33 mouse cellular contexts compared by ENCODE assay signal in the genomic region with DNA sequence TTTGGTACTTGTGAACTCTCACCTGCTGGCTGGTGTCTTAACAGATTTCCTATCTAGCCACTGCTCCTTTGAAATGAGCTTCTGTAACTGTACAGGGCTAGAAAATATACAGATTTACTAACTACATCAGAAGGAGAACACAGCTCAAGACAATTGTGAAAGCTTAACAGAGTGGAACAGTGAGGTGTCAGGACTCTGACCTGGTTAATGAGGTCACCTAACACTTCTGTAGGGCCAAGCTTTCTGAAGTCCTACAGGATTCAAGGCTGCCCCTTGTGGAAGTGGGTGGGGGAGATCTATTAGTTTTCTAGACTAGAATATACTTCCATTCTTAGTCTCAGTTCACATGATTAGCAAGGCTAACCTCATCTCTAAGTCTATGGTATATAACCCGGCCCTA. TPM values are rescaled to one million over a fixed set of nuclear protein-coding genes. Genes with fewer than 3 reads are reported as not detected.
"Had no signal": no experiment of that assay in that cellular context is flagged by ENCODE, and none has a peak within 500 bp of the region (broad histone marks: within the 10 kb centered on the region; RNA-seq: fewer than 3 reads in every experiment).

No protein-coding gene starts in this region.

- H3K9ac ChIP-seq: limb, embryonic 12.5 days; limb, embryonic 13.5 days; limb, embryonic 15.5 days; liver, embryonic 12.5 days; liver, embryonic 13.5 days; liver, embryonic 14.5 days; liver, embryonic 15.5 days; liver, postnatal 0 days; lung, embryonic 14.5 days; lung, embryonic 15.5 days; midbrain, embryonic 12.5 days; midbrain, embryonic 13.5 days; midbrain, embryonic 15.5 days; neural tube, embryonic 12.5 days; neural tube, embryonic 13.5 days had no signal

- ATAC-seq: liver, embryonic 12.5 days; liver, postnatal 0 days; lung, postnatal 0 days; midbrain, embryonic 13.5 days; midbrain, embryonic 15.5 days; midbrain, embryonic 16.5 days had no signal

- H3K27ac ChIP-seq: limb, embryonic 10.5 days; limb, embryonic 12.5 days; limb, embryonic 13.5 days; limb, embryonic 15.5 days; liver, embryonic 12.5 days; liver, embryonic 13.5 days; liver, embryonic 14.5 days; lung, embryonic 15.5 days; macrophage; midbrain, embryonic 10.5 days; midbrain, embryonic 12.5 days; midbrain, embryonic 13.5 days; midbrain, embryonic 15.5 days; neural tube, embryonic 12.5 days; neural tube, embryonic 13.5 days had no signal

- H3K4me2 ChIP-seq: limb, embryonic 12.5 days; limb, embryonic 13.5 days; limb, embryonic 15.5 days; liver, embryonic 11.5 days; liver, embryonic 12.5 days; liver, embryonic 13.5 days; liver, embryonic 15.5 days; lung, embryonic 14.5 days; lung, embryonic 15.5 days; midbrain, embryonic 11.5 days; midbrain, embryonic 12.5 days; midbrain, embryonic 13.5 days; midbrain, embryonic 15.5 days; neural tube, embryonic 12.5 days; neural tube, embryonic 13.5 days had no signal

- H3K9me3 ChIP-seq: limb, embryonic 10.5 days; limb, embryonic 12.5 days; limb, embryonic 13.5 days; limb, embryonic 15.5 days; liver, embryonic 12.5 days; liver, embryonic 13.5 days; liver, embryonic 15.5 days; lung, embryonic 15.5 days; megakaryocyte, embryonic 14.5 days; midbrain, embryonic 10.5 days; midbrain, embryonic 12.5 days; midbrain, embryonic 13.5 days; midbrain, embryonic 15.5 days; neural tube, embryonic 12.5 days; neural tube, embryonic 13.5 days had no signal

- H3K27me3 ChIP-seq: limb, embryonic 12.5 days; limb, embryonic 13.5 days; limb, embryonic 15.5 days; liver, embryonic 12.5 days; liver, embryonic 13.5 days; liver, embryonic 15.5 days; lung, embryonic 15.5 days; megakaryocyte, embryonic 14.5 days; midbrain, embryonic 12.5 days; midbrain, embryonic 13.5 days; midbrain, embryonic 15.5 days; neural tube, embryonic 12.5 days; neural tube, embryonic 13.5 days had no signal

- H3K4me3 ChIP-seq: limb, embryonic 10.5 days; limb, embryonic 12.5 days; limb, embryonic 13.5 days; limb, embryonic 15.5 days; liver, embryonic 12.5 days; liver, embryonic 13.5 days; liver, embryonic 15.5 days; lung, embryonic 15.5 days; megakaryocyte, embryonic 14.5 days; midbrain, embryonic 10.5 days; midbrain, embryonic 12.5 days; midbrain, embryonic 13.5 days; midbrain, embryonic 15.5 days; myocyte; neural tube, embryonic 12.5 days; neural tube, embryonic 13.5 days had no signal

- DNase-seq: left cerebral cortex, postnatal 4 days; liver, embryonic 13.5 days; liver, postnatal 0 days; lung, adult 18-20 months; lung, adult 2 months; lung, embryonic 14.5 days; lung, postnatal 10 days; lung, postnatal 14 days; lung, postnatal 36 days; lung, postnatal 4 days; midbrain, embryonic 14.5 days had no signal

- H3K4me1 ChIP-seq: limb, embryonic 10.5 days; limb, embryonic 12.5 days; limb, embryonic 13.5 days; limb, embryonic 15.5 days; lung, embryonic 15.5 days; megakaryocyte, embryonic 14.5 days; midbrain, embryonic 10.5 days; midbrain, embryonic 12.5 days; midbrain, embryonic 13.5 days; midbrain, embryonic 15.5 days; neural tube, embryonic 12.5 days; neural tube, embryonic 13.5 days had no signal

RNA-seq across cellular contexts. Expression of gene Slc12a5, which starts 47.4 kb away (rescaled TPM):
- polyA plus RNA-seq: macrophage had no signal

RNA-seq across cellular contexts. Expression of gene Cd40, which starts 47.4 kb away (rescaled TPM):
- total RNA-seq: megakaryocyte-erythroid progenitor cell, adult 5-6 weeks had no signal
